Mouse (Mus musculus): ENCODE results near the gene Wscd1. TPM values are rescaled to one million over a fixed set of nuclear protein-coding genes. Genes with fewer than 3 reads are reported as not detected.

Wscd1 gene
- polyA plus RNA-seq, 1 experiment: 0.05 TPM

DNA sequence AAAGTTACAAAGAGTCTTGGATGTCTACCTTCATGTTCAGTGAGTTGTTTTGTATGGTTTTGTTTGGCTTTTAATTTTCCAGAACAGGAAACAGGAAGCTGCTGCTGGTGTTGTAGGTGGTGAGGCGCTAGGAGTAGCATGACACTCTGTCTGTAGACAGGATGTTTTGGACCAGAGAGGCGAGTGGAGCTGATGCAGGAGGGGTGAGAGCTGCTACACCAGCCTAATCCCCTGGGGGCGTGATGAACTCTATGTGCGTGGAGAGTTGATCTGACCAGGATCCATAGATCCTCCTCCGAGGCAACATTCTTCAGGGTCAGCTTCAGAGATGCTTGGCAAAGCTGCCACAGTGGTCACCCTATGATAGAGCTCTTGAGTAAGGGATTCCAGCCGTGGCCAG lies 25.3 kb downstream of the Wscd1 start:
- Histone ChIP-seq H3K36me3 (ENCODE audit: control insufficient read depth) (no peaks in the 10 kb centered on the region), H3K9me3 (ENCODE audit: control insufficient read depth, low read length) (no peaks in the 10 kb centered on the region), H3K4me3 (replicated peaks) (no peak overlapping the region), H3K4me1 (ENCODE audit: control insufficient read depth) (no peaks in the 10 kb centered on the region), H3K27me3 (ENCODE audit: control insufficient read depth) (no peaks in the 10 kb centered on the region)
- TF ChIP-seq GATA1 (IDR thresholded peaks at IDR 0.05; ENCODE audit: low read length) (no peak), TAL1 (IDR thresholded peaks at IDR 0.05; ENCODE audit: low read length) (no peak)

DNA sequence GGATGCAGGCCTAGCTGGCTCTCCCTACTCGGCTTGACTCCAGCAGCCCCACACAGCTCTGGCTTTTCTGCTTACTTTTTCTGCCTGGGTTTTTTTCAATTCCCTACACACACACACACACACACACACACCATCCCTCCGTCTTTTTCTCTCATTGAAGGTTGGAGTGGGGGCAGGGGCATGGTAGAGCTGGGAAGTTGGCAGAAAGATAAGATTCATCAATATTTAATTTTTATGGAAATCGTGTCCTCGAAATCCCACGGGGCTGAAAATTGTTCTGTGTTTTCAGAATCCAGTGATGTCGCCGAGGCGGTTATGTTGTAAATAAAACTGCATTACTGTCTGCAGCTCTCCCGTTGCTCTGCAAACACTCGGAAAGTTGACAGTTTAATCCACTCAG lies 29.9 kb downstream of the Wscd1 start:
- Histone ChIP-seq H3K27me3 (ENCODE audit: control insufficient read depth) (no peaks in the 10 kb centered on the region), H3K36me3 (ENCODE audit: control insufficient read depth) (no peaks in the 10 kb centered on the region), H3K4me1 (ENCODE audit: control insufficient read depth) (no peaks in the 10 kb centered on the region), H3K4me3 (replicated peaks) (no peak overlapping the region), H3K9me3 (ENCODE audit: control insufficient read depth, low read length) (no peaks in the 10 kb centered on the region)
- TF ChIP-seq TAL1 (IDR thresholded peaks at IDR 0.05; ENCODE audit: low read length): no peak
- no peak for TF ChIP-seq GATA1 (IDR thresholded peaks at IDR 0.05; ENCODE audit: low read length)

DNA sequence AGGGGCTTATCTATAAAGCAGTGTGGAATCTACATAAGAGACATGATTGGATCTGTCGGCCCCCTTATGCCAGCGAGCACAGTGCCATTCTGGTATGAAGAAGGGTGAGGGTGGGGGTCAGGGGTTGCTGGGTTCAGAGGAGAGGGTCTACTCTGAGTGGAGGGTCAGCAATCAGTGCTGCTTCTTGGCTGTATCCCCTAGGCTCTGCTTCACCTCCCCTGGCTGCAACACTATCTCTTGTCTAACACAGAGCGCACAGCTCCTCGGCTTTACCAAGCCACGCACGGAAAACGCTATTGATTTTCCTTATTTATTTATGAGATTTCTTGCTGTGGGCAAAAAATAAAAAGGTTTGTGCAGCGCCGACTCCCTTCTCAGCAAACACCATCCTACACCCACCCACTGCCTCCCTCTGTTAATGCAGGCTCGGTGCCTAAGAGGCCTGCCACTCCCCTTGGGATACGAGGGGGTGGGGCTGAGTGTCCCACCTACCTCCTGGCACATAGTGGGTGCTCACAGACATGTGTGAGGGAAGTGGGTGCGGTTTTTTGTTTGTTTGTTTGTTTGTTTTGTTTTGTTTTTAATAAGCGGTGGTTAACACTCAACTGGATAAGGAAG lies 32.1 kb downstream of the Wscd1 start:
- Histone ChIP-seq H3K4me3 (replicated peaks) (no peak overlapping the region), H3K27me3 (ENCODE audit: control insufficient read depth) (no peaks in the 10 kb centered on the region), H3K4me1 (ENCODE audit: control insufficient read depth) (no peaks in the 10 kb centered on the region), H3K9me3 (ENCODE audit: control insufficient read depth, low read length) (no peaks in the 10 kb centered on the region), H3K36me3 (ENCODE audit: control insufficient read depth) (no peaks in the 10 kb centered on the region)
- TF ChIP-seq TAL1 (IDR thresholded peaks at IDR 0.05; ENCODE audit: low read length) (no peak), GATA1 (IDR thresholded peaks at IDR 0.05; ENCODE audit: low read length) (no peak)

DNA sequence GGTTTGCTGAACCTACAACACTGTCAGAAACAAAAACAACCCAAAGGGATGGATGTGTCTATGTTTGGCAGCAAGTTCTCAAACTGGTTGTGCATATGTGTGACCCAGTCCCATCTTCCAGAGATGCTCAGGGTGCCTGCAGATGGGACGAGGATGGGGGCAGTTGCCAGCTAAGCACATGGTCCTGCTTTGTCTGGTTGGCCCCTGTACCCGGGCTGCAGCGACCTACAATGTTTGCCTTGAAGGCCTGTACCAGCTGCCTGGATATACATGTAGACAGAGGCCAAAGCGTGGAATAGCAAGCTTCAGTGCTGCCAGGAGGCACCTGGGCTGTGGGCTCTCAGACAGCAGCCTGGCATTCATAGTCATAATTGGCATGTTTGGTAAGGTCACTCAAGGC lies 35.8 kb downstream of the Wscd1 start:
- TF ChIP-seq GATA1 (IDR thresholded peaks at IDR 0.05; ENCODE audit: low read length): no peak
- TF ChIP-seq TAL1 (IDR thresholded peaks at IDR 0.05; ENCODE audit: low read length): no peak
- H3K9me3 ChIP-seq (ENCODE audit: control insufficient read depth, low read length): no peaks in the 10 kb centered on the region
- no peaks in the 10 kb centered on the region for H3K36me3 ChIP-seq (ENCODE audit: control insufficient read depth)
- H3K27me3 ChIP-seq (ENCODE audit: control insufficient read depth): no peaks in the 10 kb centered on the region
- H3K4me1 ChIP-seq (ENCODE audit: control insufficient read depth): no peaks in the 10 kb centered on the region
- H3K4me3 ChIP-seq (replicated peaks): no peak overlapping the region

DNA sequence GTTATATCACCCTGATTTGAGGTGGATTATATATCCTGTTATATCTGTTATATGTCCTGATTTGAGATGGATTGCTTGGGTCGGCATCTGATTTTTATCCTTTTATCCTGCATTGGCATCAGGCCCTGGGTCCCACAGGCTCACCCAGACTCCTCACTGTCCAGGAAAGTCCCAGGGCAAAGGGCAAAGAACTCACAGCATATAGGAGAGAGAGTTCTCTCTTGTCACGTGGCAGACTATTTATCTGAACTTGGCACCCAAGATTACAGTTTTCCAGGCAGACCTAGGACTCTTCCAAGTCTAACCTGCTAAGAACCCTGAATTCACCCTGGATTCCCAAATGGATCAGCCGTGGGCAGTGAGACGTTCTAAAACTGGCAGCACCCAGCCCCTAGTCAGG lies 38.5 kb downstream of the Wscd1 start:
- H3K4me3 ChIP-seq (replicated peaks): no peak overlapping the region
- H3K4me1 ChIP-seq (ENCODE audit: control insufficient read depth): no peaks in the 10 kb centered on the region
- TF ChIP-seq GATA1 (IDR thresholded peaks at IDR 0.05; ENCODE audit: low read length) (no peak), TAL1 (IDR thresholded peaks at IDR 0.05; ENCODE audit: low read length) (no peak)
- no peaks in the 10 kb centered on the region for H3K27me3 ChIP-seq (ENCODE audit: control insufficient read depth)
- H3K9me3 ChIP-seq (ENCODE audit: control insufficient read depth, low read length): no peaks in the 10 kb centered on the region
- no peaks in the 10 kb centered on the region for H3K36me3 ChIP-seq (ENCODE audit: control insufficient read depth)

DNA sequence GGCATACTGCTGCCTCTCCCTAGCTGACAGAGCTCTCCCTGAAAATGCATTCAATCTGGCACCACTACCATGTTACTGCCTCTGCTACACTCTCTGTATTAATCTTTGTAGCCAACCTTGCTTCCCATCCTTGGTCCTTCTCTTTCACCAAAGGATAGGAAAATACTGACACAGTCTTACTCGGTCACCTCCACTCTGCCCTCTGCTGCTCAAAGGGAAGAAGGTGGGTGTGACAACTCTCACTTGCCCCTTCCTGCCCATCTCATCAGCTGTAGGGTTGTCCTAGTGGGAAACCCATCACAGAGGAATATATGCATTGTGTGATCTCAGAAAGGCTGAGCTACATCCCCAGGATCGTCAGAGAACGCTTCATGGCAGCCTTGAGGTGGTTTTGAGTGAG lies 40.5 kb downstream of the Wscd1 start:
- H3K4me1 ChIP-seq (ENCODE audit: control insufficient read depth): no peaks in the 10 kb centered on the region
- no peaks in the 10 kb centered on the region for H3K27me3 ChIP-seq (ENCODE audit: control insufficient read depth)
- H3K36me3 ChIP-seq (ENCODE audit: control insufficient read depth): no peaks in the 10 kb centered on the region
- H3K4me3 ChIP-seq (replicated peaks): no peak overlapping the region
- 0 out of 2 replicates have a peak, but pooled peaks cover 3% of the 10 kb centered on the region for H3K9me3 ChIP-seq (ENCODE audit: control insufficient read depth, low read length)
- TF ChIP-seq GATA1 (IDR thresholded peaks at IDR 0.05; ENCODE audit: low read length) (no peak), TAL1 (IDR thresholded peaks at IDR 0.05; ENCODE audit: low read length) (no peak)

DNA sequence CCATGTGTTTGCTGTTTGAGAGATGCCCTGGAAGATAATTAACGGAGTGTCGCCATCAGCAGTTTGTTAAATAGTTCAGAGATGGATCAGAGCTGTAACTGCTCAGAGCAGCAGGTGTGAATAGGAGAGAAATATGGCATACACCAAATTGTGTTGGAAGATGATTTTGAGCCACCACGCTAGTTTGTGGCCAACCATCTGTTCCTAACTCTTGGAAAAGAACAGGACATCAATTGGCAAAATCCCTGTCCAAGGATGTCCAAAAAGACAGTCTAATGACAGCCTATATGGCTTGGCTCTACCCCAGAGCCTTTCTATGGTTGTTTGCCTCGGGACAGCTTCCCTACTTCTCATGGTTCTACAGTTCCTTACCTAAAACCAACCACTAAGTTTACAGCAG lies 49.5 kb downstream of the Wscd1 start:
- no peak overlapping the region for H3K4me3 ChIP-seq (replicated peaks)
- TF ChIP-seq GATA1 (IDR thresholded peaks at IDR 0.05; ENCODE audit: low read length): no peak
- no peak for TF ChIP-seq TAL1 (IDR thresholded peaks at IDR 0.05; ENCODE audit: low read length)
- no peaks in the 10 kb centered on the region for H3K4me1 ChIP-seq (ENCODE audit: control insufficient read depth)
- peaks cover 5% of the 10 kb centered on the region; the same call in 1 of the 2 replicates for H3K9me3 ChIP-seq (ENCODE audit: control insufficient read depth, low read length)
- H3K36me3 ChIP-seq (ENCODE audit: control insufficient read depth): no peaks in the 10 kb centered on the region
- H3K27me3 ChIP-seq (ENCODE audit: control insufficient read depth): no peaks in the 10 kb centered on the region

DNA sequence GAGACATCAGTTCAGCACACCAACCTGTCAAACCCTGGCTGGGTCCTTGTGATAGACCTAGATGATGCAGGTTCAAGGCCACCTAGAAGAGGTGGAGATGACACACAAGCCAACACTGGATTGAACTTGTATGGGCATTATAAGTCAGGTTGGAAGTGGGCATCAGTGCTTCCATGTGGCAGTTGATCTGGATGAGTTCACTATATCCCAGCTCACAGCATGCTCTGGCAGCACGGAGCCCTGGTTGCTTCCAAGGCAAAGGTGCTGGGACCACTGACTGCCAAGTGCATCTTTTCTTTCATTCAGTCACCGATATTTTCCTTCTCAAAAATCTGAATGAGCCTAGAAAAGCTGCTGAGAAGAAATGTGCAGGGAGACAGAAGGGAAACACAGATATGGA lies 58.8 kb downstream of the Wscd1 start:
- H3K36me3 ChIP-seq (ENCODE audit: control insufficient read depth): no peaks in the 10 kb centered on the region
- no peak overlapping the region for H3K4me3 ChIP-seq (replicated peaks)
- no peaks in the 10 kb centered on the region for H3K27me3 ChIP-seq (ENCODE audit: control insufficient read depth)
- TF ChIP-seq GATA1 (IDR thresholded peaks at IDR 0.05; ENCODE audit: low read length) (no peak), TAL1 (IDR thresholded peaks at IDR 0.05; ENCODE audit: low read length) (no peak)
- H3K4me1 ChIP-seq (ENCODE audit: control insufficient read depth): no peaks in the 10 kb centered on the region
- H3K9me3 ChIP-seq (ENCODE audit: control insufficient read depth, low read length): no peaks in the 10 kb centered on the region

DNA sequence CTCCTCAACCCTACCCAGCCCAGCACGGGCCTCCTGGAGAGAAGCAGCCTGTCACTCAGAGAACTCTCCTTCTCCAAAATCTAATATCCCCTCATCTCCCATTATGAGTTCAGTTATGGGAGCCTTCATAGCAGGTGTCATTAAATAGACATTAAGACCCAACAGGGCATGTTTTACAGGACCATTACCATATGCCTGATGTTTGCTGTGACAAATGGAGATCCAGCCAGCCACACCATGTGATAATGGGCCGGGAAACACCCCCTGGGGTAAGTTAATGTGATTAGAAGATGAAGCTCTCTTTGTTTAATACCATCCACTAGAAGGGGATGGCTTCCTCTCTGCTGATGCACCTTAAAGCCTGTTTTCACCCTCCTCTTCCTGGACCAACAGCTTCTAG lies 62.1 kb downstream of the Wscd1 start:
- TF ChIP-seq TAL1 (IDR thresholded peaks at IDR 0.05; ENCODE audit: low read length) (no peak), GATA1 (IDR thresholded peaks at IDR 0.05; ENCODE audit: low read length) (no peak)
- Histone ChIP-seq H3K27me3 (ENCODE audit: control insufficient read depth) (no peaks in the 10 kb centered on the region), H3K9me3 (ENCODE audit: control insufficient read depth, low read length) (no peaks in the 10 kb centered on the region), H3K36me3 (ENCODE audit: control insufficient read depth) (no peaks in the 10 kb centered on the region), H3K4me3 (replicated peaks) (no peak overlapping the region), H3K4me1 (ENCODE audit: control insufficient read depth) (no peaks in the 10 kb centered on the region)

DNA sequence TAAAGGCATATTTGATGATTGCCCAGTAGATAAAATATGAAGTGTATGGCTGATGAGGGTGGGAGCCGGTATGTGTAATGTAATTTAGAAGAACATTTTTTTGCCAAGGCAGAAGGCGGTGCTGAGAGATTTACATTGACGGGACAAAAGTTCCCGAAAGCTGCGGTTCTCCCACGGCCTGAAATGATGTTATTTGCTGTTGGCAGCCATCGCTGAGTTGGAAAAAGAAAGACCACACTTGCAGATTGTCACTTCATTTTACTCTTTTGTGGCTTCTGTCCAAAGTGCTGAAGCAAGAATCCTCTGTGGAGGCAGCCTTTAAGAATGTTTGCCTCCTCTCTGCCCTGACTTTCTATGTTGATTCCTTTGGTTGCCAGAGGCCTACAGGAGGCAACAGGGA lies 63.2 kb downstream of the Wscd1 start:
- Histone ChIP-seq H3K4me3 (replicated peaks) (no peak overlapping the region), H3K27me3 (ENCODE audit: control insufficient read depth) (no peaks in the 10 kb centered on the region), H3K36me3 (ENCODE audit: control insufficient read depth) (no peaks in the 10 kb centered on the region), H3K9me3 (ENCODE audit: control insufficient read depth, low read length) (no peaks in the 10 kb centered on the region), H3K4me1 (ENCODE audit: control insufficient read depth) (no peaks in the 10 kb centered on the region)
- TF ChIP-seq TAL1 (IDR thresholded peaks at IDR 0.05; ENCODE audit: low read length) (no peak), GATA1 (IDR thresholded peaks at IDR 0.05; ENCODE audit: low read length) (no peak)
